Mouse (Mus musculus) adrenal gland, postnatal 4 days (tissue): ENCODE results near the gene Tcf20. TPM values are rescaled to one million over a fixed set of nuclear protein-coding genes. Genes with fewer than 3 reads are reported as not detected.

Experiments used
- DNase-seq, 2 experiments: peaks; one replicate each; pipeline ENCODE4 v3.0.0; 2021 to 2022; ENCODE audit warnings: low spot score in 2 of 2, mixed read lengths in 2 of 2
- long read RNA-seq, 2 experiments: library from polyadenylated mRNA; stranded (forward); transcript quantifications; one replicate each; pipeline ENCODE4 v2.0.0; 2021
- total RNA-seq, 2 experiments: library from RNA; stranded (reverse); gene quantifications; 2 replicates each; pipeline ENCODE4 v1.2.3; 2021

The Tcf20 gene
- 10 to 100 TPM; 85.4 to 98.1 TPM for total RNA-seq
- long read RNA-seq, experiment 1, partial matches to known transcripts = 5 of 5 reads
- long read RNA-seq, experiment 1, other reads (novel, unspliced or antisense) = 0 of 5 reads
- long read RNA-seq, experiment 2, partial matches to known transcripts = 5 of 9 reads
- long read RNA-seq, experiment 2, other reads (novel, unspliced or antisense) = 4 of 9 reads

DNA sequence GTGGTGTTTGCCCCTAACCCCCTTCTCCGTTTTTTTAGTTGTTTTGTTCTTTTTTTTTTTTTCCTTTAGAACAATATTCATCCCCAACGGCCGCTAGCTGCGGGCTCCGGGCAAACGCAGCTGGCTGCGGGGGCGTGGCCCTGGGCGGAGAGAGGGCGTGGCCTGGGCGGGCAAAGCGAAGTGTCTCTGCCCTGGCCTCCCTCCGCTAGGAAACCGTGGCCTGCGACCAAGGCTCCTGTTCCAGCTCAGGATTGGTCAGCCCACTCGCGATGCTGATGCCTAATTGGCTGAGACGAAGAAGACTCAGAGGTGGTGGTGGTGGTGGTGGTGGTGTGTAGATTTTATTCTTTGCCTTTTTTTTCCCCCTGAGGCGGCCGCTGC, at the start of gene Tcf20:
Gene Tcf20, minus strand, starts transcription at position 141 of the 381 bp plus-strand sequence.
- DNase-seq = peak; percentile 82 to 91

DNA sequence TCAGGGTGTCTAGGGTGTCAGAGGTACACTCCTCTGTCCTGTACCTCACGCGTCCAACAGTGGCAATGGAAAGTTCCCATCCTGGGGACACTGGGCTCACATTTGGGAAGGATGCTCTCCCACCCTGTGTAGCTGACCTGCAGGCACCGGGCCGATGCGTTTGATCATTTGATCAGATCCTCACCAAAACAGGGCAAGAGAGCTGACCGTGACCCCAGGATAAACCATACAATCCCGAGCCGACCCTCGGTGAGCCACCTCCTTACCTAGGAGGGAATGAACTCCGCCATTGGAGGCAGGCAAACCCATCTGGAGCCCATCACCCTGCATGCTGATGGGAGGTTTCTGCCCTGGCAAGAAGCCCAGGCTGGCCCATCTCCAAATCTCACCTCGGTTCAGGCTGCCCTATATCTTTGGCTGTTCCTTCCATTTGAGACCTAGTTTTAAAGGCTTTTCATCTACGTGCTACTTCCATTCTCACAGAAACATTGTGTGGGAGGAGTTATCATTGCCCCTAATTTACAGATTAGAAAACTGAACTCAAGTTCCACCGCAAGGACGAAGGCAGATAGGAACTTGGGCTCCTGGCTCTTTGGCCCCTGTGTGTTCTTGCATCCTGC, 49.3 kb upstream of the Tcf20 start:
- DNase-seq = no peak

DNA sequence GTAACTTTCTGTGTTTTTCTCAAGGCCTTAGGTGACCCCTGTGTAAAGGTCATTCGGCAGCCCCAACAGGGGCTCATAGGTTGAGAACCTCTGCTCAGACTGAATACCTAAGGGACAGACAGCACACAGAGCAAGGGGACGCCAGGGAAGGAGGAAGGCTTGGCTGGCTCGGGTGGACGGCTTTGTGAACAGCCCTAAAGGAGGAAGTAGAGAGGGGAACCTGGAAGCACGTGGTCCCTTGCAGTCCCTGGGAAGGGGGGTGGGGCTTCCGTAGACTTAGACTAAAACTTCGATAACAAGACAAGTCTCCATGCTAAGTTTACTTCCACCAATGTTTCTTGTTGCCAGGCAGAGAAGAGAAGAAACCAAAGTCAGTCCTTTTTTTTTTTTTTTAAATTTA, 48.4 kb upstream of the Tcf20 start:
- no peak for DNase-seq

DNA sequence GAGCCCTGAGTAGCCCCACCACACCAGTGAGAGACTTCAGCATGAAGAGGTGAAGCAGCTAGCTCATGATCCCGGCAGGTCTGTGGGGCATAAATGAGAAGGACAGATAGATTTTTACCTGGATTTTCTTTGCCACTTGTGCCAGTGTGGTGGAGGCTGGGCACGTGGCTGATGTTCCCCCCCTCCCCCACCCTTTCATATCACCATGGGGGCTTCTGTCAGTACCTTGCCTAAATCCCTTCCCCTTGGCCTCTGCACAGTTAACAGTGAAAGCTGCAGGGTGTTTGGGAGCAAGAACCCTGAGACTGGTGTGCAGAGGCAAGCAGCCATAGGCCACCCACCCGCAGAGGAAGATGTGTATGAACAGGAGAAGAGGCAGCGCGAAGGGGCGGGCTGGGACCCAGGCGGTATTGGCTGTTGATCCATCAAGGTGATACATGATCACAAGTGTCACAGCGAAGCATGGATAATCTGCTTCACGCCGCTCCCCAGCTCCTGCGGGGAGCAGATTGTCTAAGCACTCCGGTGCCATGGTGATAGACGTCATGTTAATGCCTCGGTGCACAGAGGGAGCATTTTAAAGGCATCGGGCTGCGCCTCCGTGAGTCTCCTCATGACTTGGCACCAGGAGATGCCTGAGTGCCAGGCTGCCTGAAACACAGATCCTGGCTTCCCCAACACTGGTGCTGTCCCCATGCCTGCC, 46.8 kb upstream of the Tcf20 start:
- no peak for DNase-seq

DNA sequence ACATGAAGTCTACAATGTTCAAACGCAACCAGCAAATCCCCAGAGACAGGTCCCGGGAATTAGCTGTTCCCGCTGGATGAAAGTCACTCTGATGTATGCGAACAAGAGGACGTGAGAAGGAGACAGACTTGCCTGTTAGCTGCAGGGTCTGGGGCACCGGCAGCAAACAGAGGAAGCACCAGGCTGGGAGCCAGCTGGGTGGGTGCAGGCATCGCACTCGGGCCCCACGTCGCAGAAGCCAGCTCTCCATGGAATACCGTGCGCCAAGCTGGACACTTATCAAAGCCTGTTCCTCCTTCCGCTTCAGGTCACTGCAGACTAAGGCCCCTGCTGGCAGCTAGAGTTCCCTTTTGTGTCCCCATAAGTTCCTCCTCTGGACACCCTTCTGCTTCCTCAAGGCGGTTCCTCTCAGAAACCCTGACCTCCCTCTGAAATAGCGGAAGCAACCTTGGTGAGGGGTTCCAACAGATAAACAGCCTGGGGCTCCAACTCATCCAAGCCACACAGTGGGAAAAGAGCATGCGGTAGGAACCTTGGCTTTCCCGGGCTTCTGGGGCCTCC, 45.4 kb upstream of the Tcf20 start, which contains the start of gene Nfam1:
Gene Nfam1, minus strand, starts transcription at position 326 of the 561 bp plus-strand sequence.
- DNase-seq = no peak

DNA sequence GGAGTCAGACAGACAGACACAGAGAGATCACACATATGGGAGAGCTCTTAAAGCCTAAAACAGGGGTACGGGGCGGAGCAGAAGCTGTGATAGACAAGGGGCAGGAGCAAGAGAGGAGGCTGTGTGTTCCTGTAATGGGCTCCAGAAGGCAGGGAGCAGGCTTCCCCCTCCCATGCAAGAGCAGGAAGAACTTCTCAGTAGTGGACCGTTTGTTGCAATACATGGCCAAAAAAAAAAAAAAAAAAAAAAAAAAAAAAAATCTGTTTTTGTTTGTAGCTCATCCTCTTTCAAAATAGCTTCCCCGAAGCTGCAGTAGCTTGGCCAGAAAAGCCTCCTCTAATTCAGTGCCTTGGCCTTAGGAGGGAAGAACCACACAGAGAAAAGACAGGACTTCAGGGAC, 43.2 kb upstream of the Tcf20 start:
- no peak for DNase-seq

DNA sequence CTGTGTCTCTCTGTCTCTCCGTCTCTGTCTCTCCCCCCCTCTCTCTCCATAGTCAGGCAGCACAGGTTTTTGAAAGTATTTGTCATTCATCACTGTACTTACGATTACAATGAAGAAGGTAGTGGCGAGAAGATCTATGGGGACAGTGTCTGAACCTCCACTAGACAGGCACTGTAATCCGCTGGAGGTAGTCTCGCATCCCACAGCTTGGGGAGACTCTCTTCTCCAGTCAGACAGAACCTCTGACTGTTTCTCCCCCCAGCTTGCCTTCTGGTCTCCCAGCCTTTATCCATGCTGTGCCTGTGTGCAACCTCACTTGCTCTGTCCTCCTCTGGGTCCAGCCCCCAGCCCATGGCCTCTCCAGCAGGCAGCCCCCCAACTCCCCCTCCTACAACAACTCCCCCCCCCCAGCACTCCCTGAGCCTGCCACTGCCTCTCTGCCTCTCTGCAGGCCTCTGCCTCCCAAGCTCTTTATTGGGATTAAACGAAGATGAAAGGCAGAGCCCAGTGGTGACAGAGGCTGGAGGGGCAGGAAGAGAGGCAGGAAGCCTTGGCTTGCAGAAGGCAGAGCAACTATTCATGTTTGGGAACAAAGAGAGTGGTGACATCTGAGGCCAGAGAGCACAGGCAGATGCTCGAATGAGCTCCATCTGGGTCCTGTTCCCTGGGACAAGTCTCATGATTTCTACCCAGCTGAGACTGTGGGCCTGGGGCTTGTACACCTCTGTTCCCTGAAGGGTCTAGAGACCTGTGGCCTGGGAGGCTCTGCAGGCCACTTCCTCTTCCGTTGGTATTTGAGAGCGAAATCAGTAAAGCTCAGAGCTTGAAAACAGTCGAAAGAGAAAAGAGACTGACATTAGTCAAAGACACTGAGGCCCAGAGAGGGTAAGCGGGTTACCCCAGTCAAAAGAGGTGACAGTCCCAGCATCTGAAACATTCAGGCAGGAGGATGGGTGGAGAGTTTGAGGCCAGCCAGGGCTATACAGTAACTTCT, 42.4 kb upstream of the Tcf20 start:
- DNase-seq = no peak

DNA sequence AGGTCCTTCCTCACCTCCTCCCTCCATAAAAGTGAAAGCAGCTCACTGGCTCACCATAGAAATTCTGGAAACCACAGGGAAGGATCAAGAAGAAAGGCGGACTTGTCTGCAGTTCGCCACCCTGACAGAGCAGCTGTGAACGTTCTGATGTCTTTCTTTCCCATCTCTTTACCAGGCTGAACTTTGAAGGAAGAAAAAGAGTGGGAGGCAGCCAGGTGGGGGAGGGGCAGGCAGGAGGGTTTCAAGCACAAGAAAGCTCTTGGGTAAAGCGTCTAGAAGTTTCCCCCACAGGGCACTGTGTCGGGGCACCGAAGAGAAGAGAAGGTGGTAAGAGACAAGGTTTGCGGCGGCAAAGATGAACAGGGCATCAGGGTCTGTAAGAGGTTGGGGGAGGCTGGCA, 38.5 kb upstream of the Tcf20 start:
- no peak for DNase-seq

DNA sequence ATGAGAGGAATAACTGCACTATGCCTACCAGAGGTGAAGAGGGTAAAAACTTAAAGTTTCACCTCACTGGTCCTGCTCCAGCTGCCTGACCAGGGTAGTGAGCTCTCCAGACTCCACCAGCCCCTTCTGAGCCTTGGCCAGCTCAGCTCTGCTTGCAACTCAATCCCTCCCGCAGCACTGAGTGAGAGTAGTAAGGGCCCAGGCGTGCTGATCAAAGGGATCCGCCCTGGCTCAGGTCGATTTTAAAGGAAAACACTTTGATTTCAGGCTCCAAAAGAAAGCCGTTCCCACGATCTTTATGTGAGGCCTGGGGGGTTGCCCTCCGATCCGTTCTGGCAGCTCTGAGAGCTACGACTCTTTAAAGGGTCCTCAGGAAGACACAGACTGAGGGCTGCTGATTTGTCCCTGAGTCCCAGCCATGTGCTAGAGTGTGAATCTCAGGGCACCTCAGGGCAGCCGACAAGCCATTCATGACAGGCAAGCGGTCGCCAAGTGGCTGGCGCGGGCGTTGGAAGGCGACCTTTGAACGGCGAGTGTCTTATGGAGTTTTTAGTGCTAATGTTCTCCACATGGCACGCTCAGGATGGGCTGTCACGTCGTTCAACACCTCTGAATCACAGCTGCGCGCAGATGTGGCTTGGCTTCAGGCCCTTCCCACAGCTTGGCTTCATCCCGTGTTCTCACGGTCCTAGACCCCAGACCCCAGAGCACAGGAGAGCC, 37.5 kb upstream of the Tcf20 start:
- no peak for DNase-seq

DNA sequence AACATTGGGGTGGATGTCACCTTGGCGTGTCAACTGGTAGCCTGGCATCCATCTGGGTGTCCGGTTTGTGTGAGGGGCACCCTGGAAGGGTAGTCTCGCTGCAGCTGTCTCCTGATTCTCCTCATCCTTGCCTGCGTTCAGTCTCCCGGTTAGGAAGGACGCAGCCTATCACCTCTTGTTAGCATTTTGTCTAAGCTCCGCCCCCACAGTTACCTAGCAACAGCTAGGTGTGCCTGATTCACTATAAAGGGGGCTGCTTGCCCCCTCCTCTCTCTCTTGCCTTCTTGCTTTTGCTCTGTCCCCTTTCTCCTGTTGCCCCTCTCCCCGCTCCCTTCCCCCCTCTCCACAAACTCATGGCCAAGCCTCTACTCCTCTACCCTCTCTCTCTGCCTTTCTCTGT, 35.3 kb upstream of the Tcf20 start:
- DNase-seq = no peak

DNA sequence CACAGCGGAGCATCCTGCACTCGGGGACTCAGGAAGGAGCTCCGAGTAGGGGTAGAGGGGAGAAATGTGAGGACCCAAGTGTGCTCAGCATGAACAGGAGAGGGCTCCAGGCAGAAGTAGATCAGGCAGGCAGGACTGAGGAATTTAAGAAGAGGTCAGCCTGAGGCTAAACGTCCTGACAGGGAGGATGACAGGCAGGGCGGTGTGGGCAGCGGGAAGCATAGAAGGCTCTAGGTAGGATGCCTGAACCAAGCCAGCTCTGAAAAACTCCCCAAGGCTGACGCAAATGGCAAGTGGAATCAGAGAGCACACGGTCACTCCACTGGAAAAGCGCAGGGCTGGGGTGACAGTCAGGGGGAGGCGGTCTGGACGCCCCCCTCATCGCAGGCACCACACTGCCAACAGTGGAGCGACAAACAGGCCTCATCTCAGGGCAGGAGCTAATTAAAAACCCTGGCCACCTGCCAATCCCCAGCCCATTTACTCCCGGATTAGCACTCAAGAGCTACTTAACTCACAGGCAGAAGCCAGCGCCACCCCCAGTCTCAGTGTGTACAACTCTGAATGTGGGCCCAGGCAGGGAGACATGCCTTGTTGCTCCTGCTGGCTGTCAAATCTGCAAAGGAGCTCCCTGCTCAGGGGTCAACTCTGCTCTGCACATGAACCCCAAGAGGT, 23.5 kb upstream of the Tcf20 start:
- no peak for DNase-seq

DNA sequence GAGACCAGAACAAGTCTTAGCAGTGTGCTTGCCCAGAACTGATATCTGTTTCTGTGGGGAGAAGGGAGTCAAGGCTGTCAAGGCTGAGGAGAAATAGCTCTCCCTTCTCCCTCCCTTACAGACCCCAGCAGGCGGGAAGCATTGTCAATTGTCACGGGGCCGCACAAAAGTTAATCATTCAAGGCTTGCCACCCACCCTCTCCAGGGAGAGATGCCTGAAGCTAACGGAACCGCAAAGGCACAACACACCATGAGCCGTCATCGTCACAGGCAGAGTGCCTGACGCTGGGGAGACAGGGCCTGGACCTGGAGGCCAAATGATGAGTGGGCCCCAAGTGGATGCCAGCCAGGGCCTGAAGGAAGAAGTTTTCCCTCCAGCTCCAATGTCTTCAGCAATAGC, 22.8 kb upstream of the Tcf20 start:
- no peak for DNase-seq

DNA sequence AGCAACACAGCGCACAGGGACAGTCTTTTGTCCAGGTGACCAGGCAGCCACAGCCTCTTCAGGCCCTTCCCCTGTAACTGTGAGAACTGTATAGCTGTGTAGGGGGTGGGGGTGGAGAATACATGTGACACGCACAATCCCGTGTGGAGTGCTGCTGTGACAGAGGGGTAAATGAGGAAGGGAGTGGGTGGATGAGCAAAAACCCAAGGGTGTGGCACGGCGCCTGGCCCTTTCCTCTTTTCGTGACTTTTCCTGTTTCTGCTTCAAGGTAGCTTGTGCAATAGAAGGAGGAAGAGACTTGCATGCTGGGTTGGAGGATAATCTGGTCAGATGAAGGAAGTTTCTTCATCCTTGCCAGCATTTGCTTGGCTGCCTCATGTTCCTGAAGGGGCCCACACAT, 21.9 kb upstream of the Tcf20 start:
- DNase-seq = no peak

DNA sequence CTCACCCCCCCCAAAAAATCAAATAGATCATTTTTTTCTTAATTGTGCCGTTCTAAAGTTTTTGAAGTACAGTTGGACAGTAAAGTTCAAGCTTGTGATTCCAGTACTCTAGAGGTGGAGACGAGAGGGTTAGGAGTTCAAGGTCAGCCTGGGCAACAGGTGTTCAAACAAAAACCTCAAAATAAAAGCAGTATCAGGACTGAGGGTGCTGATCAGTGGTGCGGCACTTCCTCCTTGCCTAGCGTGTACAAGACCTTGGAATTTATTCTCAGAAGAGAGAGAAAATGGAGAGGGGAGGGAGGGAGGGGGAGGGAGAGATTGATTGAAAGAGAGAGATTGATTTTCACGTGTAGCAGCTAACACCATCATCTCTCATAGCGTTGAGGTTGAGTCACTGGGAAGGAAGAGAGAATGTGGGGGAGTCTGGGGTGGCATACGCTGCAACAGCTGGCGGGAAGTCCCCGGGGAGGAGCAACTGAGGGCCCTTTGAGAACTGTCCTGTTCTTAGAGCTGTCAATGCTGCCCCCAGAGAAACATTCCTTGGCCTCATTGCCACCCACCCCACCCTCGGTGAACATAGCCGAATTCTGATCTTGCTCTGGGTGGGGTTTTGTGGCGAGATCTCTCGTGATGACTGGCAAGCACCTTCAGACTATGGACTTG, 21.2 kb upstream of the Tcf20 start:
- DNase-seq = no peak

DNA sequence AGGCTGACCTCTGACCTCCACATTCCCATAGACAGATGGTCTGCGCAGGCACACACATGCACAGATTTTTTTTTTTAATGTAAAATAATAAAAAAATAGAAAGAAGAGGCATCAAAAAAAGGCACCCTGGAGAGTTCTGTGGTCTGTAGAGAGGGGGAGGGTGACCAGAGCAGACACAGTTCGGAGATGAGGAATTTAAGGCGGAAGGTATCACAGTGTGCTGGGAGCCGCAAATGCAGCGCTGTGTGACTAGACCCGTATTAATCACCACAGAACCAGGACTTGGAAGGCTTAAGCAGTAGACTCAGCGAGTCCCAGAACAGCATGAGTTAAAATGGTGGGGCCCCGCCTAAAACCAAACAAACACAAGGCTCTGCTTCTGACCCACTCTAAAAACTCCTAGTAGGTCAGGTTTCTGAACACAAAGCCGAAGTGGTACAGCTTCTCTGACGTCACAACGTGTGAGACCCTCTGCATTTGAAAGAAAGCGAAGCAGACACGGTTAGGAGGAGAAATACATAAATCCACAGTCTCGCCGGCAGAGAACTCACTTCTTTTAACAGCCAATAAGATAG, 19.8 kb upstream of the Tcf20 start:
- DNase-seq = no peak

DNA sequence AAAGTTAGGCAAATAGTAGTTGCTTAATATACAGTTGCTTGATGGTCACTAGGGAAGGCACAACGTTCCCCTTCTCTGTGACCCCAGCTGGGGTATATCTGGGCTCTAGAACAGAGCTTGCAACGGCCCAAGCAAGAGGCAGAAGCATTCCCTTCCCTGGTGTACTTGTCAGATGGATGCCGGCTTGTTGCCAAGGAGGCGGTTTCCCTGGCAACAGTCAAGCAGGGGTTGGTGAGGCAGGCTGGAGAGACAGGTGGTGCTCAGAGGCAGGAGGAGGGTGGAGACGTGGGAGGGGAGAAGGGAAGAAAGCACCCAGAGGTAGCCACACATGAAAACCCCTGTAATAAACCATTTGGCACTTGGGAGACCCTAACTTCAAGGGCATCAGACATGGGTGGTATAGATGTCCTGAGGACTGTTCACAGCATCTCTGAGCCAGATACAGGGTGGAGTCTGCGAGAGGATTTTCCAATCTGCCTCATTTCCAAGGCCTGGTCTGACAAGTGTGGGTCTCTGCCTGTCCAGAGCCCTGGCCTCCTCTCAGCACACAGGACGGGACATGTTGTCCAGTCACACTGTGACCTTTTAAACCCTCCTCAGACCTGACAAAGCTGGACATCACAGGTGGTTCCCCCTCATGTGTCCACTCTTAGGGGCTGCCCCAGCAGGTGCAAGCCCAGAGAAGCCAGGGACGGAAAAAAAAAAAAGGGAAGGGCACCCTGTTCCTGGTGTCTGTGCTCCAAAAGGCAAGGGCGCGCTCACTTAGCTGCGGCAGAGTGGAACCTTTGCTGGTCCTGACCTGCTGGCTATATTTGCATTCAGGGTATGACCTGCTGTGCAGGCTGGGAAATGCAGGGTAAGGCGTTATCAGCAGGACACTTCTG, 15.2 kb upstream of the Tcf20 start:
- DNase-seq = no peak

DNA sequence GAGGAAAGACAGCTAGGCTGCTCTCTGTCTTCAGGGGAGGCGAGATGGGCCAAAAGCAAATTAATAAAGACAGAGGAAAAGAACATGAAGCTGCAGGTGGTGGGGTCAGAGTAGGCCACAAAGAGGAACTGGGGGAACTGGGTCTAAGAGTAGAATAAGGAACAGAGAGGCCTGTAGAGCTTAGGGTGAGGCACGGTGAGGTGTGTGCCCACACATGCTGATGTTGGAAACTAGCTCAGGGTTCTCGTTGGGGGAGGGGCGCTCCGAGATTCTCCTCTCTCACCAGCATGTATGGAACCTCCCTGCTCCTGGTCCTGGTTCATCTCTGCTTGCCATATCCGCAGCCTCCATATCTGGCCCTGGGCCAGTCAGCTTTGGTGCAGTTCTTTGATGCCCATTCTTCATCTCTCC, 11.1 kb upstream of the Tcf20 start:
- no peak for DNase-seq

DNA sequence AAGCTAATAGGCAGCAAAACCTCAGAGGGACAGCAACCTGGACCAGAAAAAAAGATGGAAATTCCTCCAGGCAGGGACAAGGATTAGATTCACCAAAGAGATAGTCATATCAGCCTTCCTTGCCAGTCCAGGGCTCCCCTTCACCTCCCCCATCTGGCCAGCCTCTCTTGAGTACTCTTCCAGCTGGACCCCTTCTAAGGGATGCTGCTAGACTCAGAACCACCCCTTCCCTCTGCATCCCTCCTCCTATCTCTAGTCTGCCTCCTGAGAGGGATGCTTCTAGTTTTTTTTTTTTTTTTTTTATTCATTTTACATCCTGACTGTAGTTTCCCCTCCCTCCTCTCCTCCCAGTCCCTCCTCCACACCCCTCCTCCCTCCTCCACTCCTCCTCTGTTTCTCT, 8.8 kb upstream of the Tcf20 start:
- no peak for DNase-seq
